Mouse (Mus musculus): Measurements from ENCODE around the gene Supt20. TPM values are rescaled to one million over a fixed set of nuclear protein-coding genes. Genes with fewer than 3 reads are reported as not detected.
A peak's percentile ranks its signal among the peaks of the same experiment; 100 is the strongest.

The Supt20 gene
- total and polyA plus RNA-seq, 3 experiments, result 34.1 to 69.5 (median 38.6) TPM

- TF ChIP-seq ZKSCAN1 (IDR thresholded peaks at IDR 0.05; ENCODE audit: borderline replicate concordance, low read depth, low read length) (no peak), UBTF (IDR thresholded peaks at IDR 0.05; ENCODE audit: low read depth, low read length) (no peak), MAZ (IDR thresholded peaks at IDR 0.05; ENCODE audit: low read depth, low read length) (0 out of 2 replicates have a peak, but pooled peaks have one; percentile 57), MYC (IDR thresholded peaks at IDR 0.05; ENCODE audit: low read depth, low read length) (no peak), TCF12 (IDR thresholded peaks at IDR 0.05; ENCODE audit: low read depth, low read length) (peak; percentile 53; the same call in 1 of the 2 replicates), MAFK (IDR thresholded peaks at IDR 0.05; ENCODE audit: insufficient replicate concordance, low read length) (no peak), ZNF384 (IDR thresholded peaks at IDR 0.05; ENCODE audit: low read depth, low read length) (no peak)
These were observed 35.5 kb downstream of the Supt20 start (continued) for GRCm38 (mm10) chr3:54728100-54728499.

GRCm38 (mm10) chr3:54731626-54732150 is 39.1 kb downstream of the Supt20 start:
- dilution Hi-C loops (cut with MboI; ENCODE audit: extremely low pct_ligation_motif_present, extremely low pct_unique_long_range_greater_than_20kb, low sequenced_read_pairs), result no loop called here
- TF ChIP-seq MAX (IDR thresholded peaks at IDR 0.05; ENCODE audit: low read length) (no peak), PAX5 (IDR thresholded peaks at IDR 0.05; ENCODE audit: low read length) (no peak)
- Histone ChIP-seq H3K27ac (ENCODE audit: insufficient read depth, low read depth) (no peak overlapping the region), H3K4me3 (replicated peaks in 1 of 3; ENCODE audit: low read depth in 2 of 3, low read length in 2 of 3, poor library complexity in 1 of 3) (no peak overlapping the region), H3K27me3 (replicated peaks) (no peaks in the 10 kb centered on the region), H3K9me3 (replicated peaks; ENCODE audit: low read length) (no peaks in the 10 kb centered on the region), H3K79me2 (replicated peaks; ENCODE audit: control insufficient read depth, extremely low read depth, insufficient read depth, poor library complexity, severe bottlenecking) (peaks cover 26% of the 10 kb centered on the region), H3K4me2 (ENCODE audit: insufficient read depth, low read depth, poor library complexity, severe bottlenecking) (no peak overlapping the region), H3K4me1 (ENCODE audit: control insufficient read depth in 1 of 2, insufficient read depth in 2 of 2) (peaks cover 21 to 68% of the 10 kb centered on the region in 2 experiments), H3K36me3 (replicated peaks in 1 of 2; ENCODE audit: control insufficient read depth in 1 of 2, insufficient read depth in 1 of 2, low read length in 1 of 2) (peaks cover 39 to 65% of the 10 kb centered on the region in 2 experiments), H3K9ac (ENCODE audit: insufficient read depth, low read depth) (no peak overlapping the region)
- DNase-seq (ENCODE audit: extremely low read depth), result no peak
- in situ Hi-C loops (cut with MboI; ENCODE audit: low pct_ligation_motif_present, low pct_unique_long_range_greater_than_20kb, low sequenced_read_pairs), result no loop called here

GRCm38 (mm10) chr3:54732371-54732770 is 39.8 kb downstream of the Supt20 start:
- H3K27ac ChIP-seq (ENCODE audit: insufficient read depth, low read depth), result no peak overlapping the region
- H3K36me3 ChIP-seq (replicated peaks in 1 of 2; ENCODE audit: control insufficient read depth in 1 of 2, insufficient read depth in 1 of 2, low read length in 1 of 2), result peaks cover 34 to 60% of the 10 kb centered on the region in 2 experiments
- no peak overlapping the region for H3K9ac ChIP-seq (ENCODE audit: insufficient read depth, low read depth)
- no peak for DNase-seq (ENCODE audit: extremely low read depth)
- no peak overlapping the region for H3K4me3 ChIP-seq (replicated peaks in 1 of 3; ENCODE audit: low read depth in 2 of 3, low read length in 2 of 3, poor library complexity in 1 of 3)
- in situ Hi-C loops (cut with MboI; ENCODE audit: low pct_ligation_motif_present, low pct_unique_long_range_greater_than_20kb, low sequenced_read_pairs) (no loop called here), dilution Hi-C loops (cut with MboI; ENCODE audit: extremely low pct_ligation_motif_present, extremely low pct_unique_long_range_greater_than_20kb, low sequenced_read_pairs) (no loop called here)
- H3K9me3 ChIP-seq (replicated peaks; ENCODE audit: low read length), result no peaks in the 10 kb centered on the region
- TF ChIP-seq NELFE (IDR thresholded peaks at IDR 0.05; ENCODE audit: low read depth, low read length) (no peak), BHLHE40 (IDR thresholded peaks at IDR 0.05; ENCODE audit: low read depth, low read length) (no peak), IRF4 (IDR thresholded peaks at IDR 0.05; ENCODE audit: low read depth, low read length) (no peak), POLR2A (IDR thresholded peaks at IDR 0.05; ENCODE audit: low read depth, low read length) (no peak), SMC3 (IDR thresholded peaks at IDR 0.05; ENCODE audit: low read depth, low read length) (no peak), ZMIZ1 (IDR thresholded peaks at IDR 0.05; ENCODE audit: low read depth, low read length) (no peak), CHD2 (IDR thresholded peaks at IDR 0.05; ENCODE audit: low read length) (no peak), KAT2A (IDR thresholded peaks at IDR 0.05; ENCODE audit: insufficient replicate concordance, low read length) (no peak), MAZ (IDR thresholded peaks at IDR 0.05; ENCODE audit: low read depth, low read length) (no peak), GABPA (IDR thresholded peaks at IDR 0.05; ENCODE audit: insufficient replicate concordance, low read depth, low read length) (no peak), ETS1 (conservative IDR thresholded peaks at IDR 0.05; ENCODE audit: low read depth, low read length) (no peak), USF1 (IDR thresholded peaks at IDR 0.05; ENCODE audit: low read depth, low read length) (no peak), CHD1 (IDR thresholded peaks at IDR 0.05; ENCODE audit: low read depth, low read length) (no peak), CTCF (conservative IDR thresholded peaks at IDR 0.05 in 1 of 2, IDR thresholded peaks at IDR 0.05 in 1 of 2; ENCODE audit: low read depth in 2 of 2, low read length in 2 of 2) (no peak), TCF12 (IDR thresholded peaks at IDR 0.05; ENCODE audit: low read depth, low read length) (no peak), MAX (IDR thresholded peaks at IDR 0.05; ENCODE audit: low read length) (no peak), ZKSCAN1 (IDR thresholded peaks at IDR 0.05; ENCODE audit: borderline replicate concordance, low read depth, low read length) (no peak), POLR2AphosphoS2 (IDR thresholded peaks at IDR 0.05; ENCODE audit: low read depth, low read length) (no peak), NRF1 (IDR thresholded peaks at IDR 0.05; ENCODE audit: low read depth, low read length) (no peak), ELF1 (IDR thresholded peaks at IDR 0.05; ENCODE audit: low read depth, low read length) (no peak)
- H3K4me2 ChIP-seq (ENCODE audit: insufficient read depth, low read depth, poor library complexity, severe bottlenecking), result no peak overlapping the region
- H3K27me3 ChIP-seq (replicated peaks), result no peaks in the 10 kb centered on the region
- peaks cover 31% of the 10 kb centered on the region for H3K79me2 ChIP-seq (replicated peaks; ENCODE audit: control insufficient read depth, extremely low read depth, insufficient read depth, poor library complexity, severe bottlenecking)
- H3K4me1 ChIP-seq (ENCODE audit: control insufficient read depth in 1 of 2, insufficient read depth in 2 of 2), result peaks cover 17 to 67% of the 10 kb centered on the region in 2 experiments
